Mouse (Mus musculus): ENCODE results near the gene Eogt.

The Eogt gene

GRCm38 (mm10) chr6:97104264-97104852 lies 44.6 kb downstream of the Eogt start:
- no peak for DNase-seq (ENCODE audit: low read depth)

DNA sequence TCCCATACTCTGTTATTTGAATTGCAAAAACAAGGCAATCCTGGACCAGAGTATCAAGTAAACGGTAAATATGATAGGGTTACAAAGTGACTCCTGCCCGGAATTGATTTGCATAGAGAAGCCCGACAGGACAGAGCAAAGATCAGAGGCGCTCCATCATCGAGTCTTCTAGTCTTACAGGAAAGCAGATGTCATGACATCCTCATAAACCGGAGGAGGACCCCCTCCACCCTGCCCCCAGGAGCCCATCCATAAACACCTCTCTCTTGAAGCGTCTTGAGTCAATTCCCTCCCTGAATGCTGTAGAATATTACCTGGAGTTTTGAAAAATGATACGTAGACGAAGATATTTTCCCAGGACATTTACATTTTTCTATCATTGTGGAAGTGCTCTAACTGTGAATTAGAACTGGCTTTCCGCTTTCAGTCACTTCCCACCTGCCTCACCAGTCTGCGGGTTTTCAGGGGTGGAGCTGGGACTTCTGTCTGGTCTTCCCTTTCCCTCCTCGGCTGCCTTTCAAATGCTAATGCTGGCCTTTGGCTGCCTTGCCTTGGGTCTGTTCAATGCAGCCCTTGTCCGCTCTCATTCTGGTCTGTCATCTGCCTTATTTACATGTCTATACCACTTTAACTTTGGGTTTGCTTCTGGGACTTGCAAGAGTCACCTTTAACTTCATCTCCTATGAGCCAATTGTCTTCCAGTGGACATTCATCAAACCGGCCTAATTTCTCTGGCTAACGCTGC lies 46.9 kb downstream of the Eogt start:
- no peak for DNase-seq (ENCODE audit: low read depth)

GRCm38 (mm10) chr6:97101190-97101957 lies 47.6 kb downstream of the Eogt start:
- no peak for DNase-seq (ENCODE audit: low read depth)

- no peak for DNase-seq (ENCODE audit: low read depth)
Measured at GRCm38 (mm10) chr6:97082336-97082735, 66.6 kb downstream of the Eogt start.

- no peak for DNase-seq (ENCODE audit: low read depth)
Measured at GRCm38 (mm10) chr6:97080016-97080415, 69.0 kb downstream of the Eogt start.

DNA sequence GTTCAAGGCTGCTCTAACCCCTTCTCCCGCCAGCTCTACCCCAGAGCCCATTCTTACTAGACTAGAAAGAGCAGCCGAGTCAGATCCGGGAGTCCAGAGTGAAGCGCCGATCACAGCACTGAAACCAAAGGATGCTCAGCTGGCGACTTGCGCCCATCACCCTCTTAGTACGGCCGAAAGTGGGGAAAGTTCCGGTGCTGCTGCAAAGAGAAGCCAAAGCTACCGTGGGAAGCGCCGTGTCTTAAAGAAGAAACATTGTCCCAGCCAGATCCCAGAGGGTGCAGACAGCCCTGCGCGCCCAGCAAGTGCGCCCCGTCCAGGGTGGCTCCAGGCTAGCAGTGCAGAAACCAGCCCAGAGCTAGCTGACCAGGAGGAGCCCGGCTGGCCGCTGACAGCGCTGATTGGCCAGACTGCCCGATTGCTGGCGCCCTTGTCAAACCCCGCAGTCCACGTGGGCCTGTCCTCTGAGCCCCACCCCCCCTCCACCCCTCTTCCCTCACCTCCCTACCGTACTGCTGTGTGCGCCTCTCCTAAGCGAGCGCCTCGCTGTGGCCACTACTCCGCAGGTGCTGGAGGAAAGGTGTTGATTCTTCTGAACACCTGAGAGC lies 88.8 kb downstream of the Eogt start, which contains the start of gene Fam19a4:
Gene Fam19a4 (minus strand): TSS at position 340 of the 608 bp plus-strand sequence.
- DNase-seq (ENCODE audit: low read depth), result no peak

Measured in c-Kit-positive CD71-positive TER-119-negative erythroid progenitor cells, embryonic 14.5 days (primary cell).